Mouse (Mus musculus) megakaryocyte-erythroid progenitor cell, adult 5-6 weeks (primary cell): ENCODE measurements around the gene Grik4. TPM values are rescaled to one million over a fixed set of nuclear protein-coding genes. Genes with fewer than 3 reads are reported as not detected.

Experiments
- ATAC-seq: replicated peaks from 2 replicates; pipeline ENCODE4 v1.8.0; 2016; ENCODE audit warnings: mild to moderate bottlenecking, inconsistent platforms; ENCODE audit not compliant: severe bottlenecking, poor library complexity, low FRiP score, low TSS enrichment
- total RNA-seq, 2 experiments: library from RNA; stranded (forward) in 1 of 2; stranded (reverse) in 1 of 2; fragments of 200-1000, 215-1000 nt in 1 of 2; fragments of >200 nt in 1 of 2; fragmentation: Nextera tagmentation in 1 of 2; gene quantifications; 2 replicates each; pipeline ENCODE4 v1.2.3; 2014 to 2017

Gene Grik4
- total RNA-seq, 2 experiments from 2014 or later, result not detected

GRCm38 (mm10) chr9:42703191-42703854 is 241.0 kb downstream of the Grik4 start:
- no peak for ATAC-seq

GRCm38 (mm10) chr9:42702231-42703132 is 241.8 kb downstream of the Grik4 start:
- no peak for ATAC-seq

- no peak for ATAC-seq
Observed at GRCm38 (mm10) chr9:42701729-42702128, 242.6 kb downstream of the Grik4 start.

- ATAC-seq, result no peak
Observed at GRCm38 (mm10) chr9:42693024-42693423, 251.3 kb downstream of the Grik4 start.

- no peak for ATAC-seq
Observed at GRCm38 (mm10) chr9:42688143-42688542, 256.1 kb downstream of the Grik4 start.

GRCm38 (mm10) chr9:42686104-42686503 is 258.2 kb downstream of the Grik4 start:
- no peak for ATAC-seq

- ATAC-seq, result no peak
Observed at GRCm38 (mm10) chr9:42674017-42674412, 270.3 kb downstream of the Grik4 start.

GRCm38 (mm10) chr9:42673385-42674016 is 270.8 kb downstream of the Grik4 start:
- no peak for ATAC-seq

GRCm38 (mm10) chr9:42672982-42673381 is 271.3 kb downstream of the Grik4 start:
- ATAC-seq, result no peak

GRCm38 (mm10) chr9:42670619-42671018 is 273.7 kb downstream of the Grik4 start:
- no peak for ATAC-seq

- no peak for ATAC-seq
Observed at GRCm38 (mm10) chr9:42661481-42661880, 282.8 kb downstream of the Grik4 start.

- ATAC-seq, result no peak
Observed at GRCm38 (mm10) chr9:42652756-42653155, 291.5 kb downstream of the Grik4 start.

- no peak for ATAC-seq
Observed at GRCm38 (mm10) chr9:42652309-42652708, 292.0 kb downstream of the Grik4 start.

GRCm38 (mm10) chr9:42649872-42650271 is 294.4 kb downstream of the Grik4 start:
- no peak for ATAC-seq

GRCm38 (mm10) chr9:42648051-42648450 is 296.2 kb downstream of the Grik4 start:
- ATAC-seq, result no peak

- ATAC-seq, result no peak
Observed at GRCm38 (mm10) chr9:42647596-42647995, 296.7 kb downstream of the Grik4 start.

- ATAC-seq, result no peak
Observed at GRCm38 (mm10) chr9:42646821-42647220, 297.5 kb downstream of the Grik4 start.

- no peak for ATAC-seq
Observed at GRCm38 (mm10) chr9:42645161-42645560, 299.1 kb downstream of the Grik4 start.

GRCm38 (mm10) chr9:42642821-42643220 is 301.5 kb downstream of the Grik4 start:
- no peak for ATAC-seq

GRCm38 (mm10) chr9:42641550-42642117 is 302.7 kb downstream of the Grik4 start:
- no peak for ATAC-seq
